Mouse (Mus musculus) ES-CJ7 (cell line): ENCODE results near the gene Adamts10.

Experiments
- DNase-seq: peaks from one replicate; pipeline ENCODE4 v3.0.0; 2011; ENCODE audit warnings: low read depth, low spot score

The Adamts10 gene

DNA sequence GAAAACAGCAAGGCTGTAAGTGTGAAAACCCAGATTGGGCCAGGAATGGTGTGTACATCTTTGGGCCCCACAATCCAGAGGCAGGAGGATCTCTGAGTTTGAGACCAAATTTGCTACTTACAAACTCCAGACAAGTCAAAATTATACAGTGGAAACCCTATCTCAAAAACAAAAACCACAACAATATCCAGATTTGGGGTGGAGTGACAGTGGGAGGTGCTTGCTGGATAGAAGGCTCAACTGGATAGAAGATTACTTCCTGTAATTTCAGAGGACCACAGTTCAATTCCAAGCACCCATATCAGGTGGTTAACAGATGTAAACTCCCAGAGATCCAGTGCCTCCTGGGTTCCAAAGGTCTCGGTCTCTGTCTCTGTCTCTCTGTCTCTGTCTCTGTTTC is 30.5 kb downstream of the Adamts10 start:
- no peak for DNase-seq

DNA sequence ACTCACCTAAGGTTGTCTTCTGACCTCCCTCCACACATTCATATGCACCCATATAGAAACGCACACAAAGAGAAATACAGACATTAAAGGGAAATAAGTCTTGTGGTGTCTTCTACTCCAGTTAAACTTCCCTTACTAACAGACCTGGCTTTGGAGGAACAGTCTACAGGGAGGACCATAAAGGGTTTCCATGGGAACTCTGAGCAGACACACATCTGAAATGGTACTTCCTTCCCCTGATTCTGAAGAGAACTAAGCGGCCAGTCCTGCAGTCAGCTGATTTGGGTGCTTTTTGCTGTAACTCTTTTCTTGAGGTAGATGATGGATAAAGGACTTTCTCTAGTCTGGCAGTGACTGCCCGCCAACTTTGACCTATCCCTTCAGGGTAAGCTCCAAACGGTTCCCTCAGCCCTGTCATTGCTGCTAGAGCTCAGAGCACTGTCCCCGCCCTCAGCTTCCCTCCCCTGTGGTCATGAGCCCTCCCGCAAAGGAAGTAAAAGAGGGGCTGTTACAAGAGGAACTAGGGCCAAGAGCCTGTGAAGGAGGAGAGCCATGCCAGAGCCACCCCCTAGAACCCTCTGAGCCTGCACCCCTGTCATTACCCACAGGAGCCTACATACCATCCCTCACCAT is 31.3 kb downstream of the Adamts10 start, which contains the start of gene Myo1f:
Gene Myo1f (plus strand): TSS at position 485 of the 633 bp plus-strand sequence.
- DNase-seq: no peak

DNA sequence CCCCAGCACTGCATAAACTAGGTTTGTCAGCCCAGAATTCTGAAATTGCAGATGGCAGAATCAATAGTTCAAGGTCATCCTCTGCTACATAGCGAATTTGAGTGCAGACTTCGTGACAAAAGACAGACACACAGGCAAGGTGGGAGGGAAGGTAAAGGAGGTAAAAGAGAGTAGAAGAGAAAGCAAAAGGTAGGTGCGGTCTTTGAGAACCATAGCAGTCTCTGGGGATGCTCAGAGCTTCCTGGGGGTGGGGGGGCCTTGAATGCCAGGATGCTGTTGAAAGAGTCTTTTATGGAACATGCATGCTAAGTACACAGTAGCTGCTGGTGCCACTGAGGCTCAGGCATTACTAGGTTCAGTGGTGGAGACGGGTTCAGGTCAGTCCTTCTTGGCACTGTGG is 33.9 kb downstream of the Adamts10 start:
- no peak for DNase-seq

GRCm38 (mm10) chr17:33563527-33564076 is 39.6 kb downstream of the Adamts10 start:
- DNase-seq: no peak

GRCm38 (mm10) chr17:33564599-33564998 is 40.6 kb downstream of the Adamts10 start:
- no peak for DNase-seq

DNA sequence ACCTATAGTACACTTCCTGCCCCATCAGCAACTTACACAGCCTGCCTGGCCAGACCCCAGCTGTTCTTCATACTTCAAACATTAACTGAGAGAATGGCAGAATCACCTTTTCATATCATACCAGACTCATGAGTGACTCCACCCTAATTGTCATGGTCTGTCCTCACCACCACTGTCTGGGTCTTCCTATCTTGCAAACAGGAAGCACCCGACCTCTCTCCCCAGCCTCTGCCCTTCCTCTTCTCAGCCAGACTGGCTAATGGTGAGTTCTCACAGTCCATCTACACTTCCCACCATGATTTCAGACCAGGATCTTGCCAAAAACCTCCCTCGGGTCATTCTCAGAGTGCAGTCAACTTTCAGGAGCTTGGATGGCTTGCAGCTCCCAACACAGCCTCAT is 42.2 kb downstream of the Adamts10 start:
- DNase-seq: no peak

- peak; percentile 82 for DNase-seq
Measured at GRCm38 (mm10) chr17:33584061-33584460, 60.1 kb downstream of the Adamts10 start.

- peak; percentile 54 for DNase-seq
Measured at GRCm38 (mm10) chr17:33586011-33586410, 62.0 kb downstream of the Adamts10 start.

GRCm38 (mm10) chr17:33597271-33597670 is 73.3 kb downstream of the Adamts10 start:
- peak; percentile 70 for DNase-seq

DNA sequence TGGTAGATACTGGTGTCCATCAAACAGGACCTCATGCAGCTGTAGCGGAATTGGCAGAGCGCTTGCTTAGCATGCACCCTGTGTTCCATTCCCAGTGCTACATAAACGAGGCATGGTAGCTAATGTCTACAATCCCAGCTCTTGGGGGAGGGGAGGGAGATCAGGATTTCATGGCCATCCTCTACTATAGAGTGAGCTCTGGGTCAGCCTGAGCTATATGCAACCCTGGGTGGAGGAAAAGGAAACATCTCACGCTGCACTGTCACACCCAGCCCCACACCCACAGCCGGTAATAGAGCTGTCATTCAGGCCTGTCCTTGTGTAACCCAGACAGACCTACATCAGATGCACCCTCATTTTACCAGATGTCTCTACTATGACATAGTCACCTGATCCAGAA is 74.5 kb downstream of the Adamts10 start:
- DNase-seq: peak; percentile 68

GRCm38 (mm10) chr17:33599836-33600475 is 76.0 kb downstream of the Adamts10 start:
- peak; percentile 99 for DNase-seq

DNA sequence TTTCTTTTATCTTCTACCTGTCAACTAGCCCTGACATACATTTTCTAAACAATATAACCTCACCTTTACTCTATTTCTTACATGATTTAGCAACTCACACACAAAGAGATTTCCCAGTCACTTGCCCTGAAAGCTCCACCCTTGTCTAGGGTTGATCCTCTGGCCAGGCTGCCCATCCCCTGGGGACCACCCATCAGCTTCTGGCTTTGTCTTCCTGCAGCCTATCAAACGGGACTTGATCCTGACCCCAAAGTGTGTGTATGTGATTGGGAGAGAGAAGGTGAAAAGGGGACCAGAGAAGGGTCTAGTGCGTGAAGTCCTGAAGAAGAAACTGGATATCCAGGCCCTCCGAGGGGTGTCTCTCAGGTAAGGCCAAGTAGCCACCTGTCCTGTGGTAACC is 76.8 kb downstream of the Adamts10 start:
- DNase-seq: peak; percentile 76

DNA sequence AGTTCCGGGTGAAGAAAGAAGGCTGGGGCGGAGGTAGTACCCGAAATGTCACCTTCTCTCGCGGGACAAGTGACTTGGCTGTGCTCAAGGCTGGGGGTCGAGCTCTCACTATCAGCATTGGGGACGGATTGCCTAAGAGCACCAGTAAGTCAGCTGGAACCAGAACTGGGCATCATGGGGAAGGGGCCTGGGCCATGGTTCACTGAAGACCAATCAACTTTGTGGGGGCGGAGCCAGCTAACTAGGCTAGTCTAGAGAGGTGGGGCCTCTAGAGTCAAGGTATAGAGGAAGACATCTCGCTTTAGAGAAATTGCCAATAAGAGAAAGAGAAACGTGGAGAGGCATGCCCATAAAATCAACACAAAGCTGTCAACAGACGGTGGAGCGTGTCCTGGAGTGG is 77.9 kb downstream of the Adamts10 start:
- peak; percentile 80 for DNase-seq
